Mouse (Mus musculus): ENCODE results near the gene Rsrp1. TPM values are rescaled to one million over a fixed set of nuclear protein-coding genes. Genes with fewer than 3 reads are reported as not detected.
A peak's percentile ranks its signal among the peaks of the same experiment; 100 is the strongest.

Rsrp1 gene
- polyA plus RNA-seq, 1 experiment from 2014 or later = 512 TPM

DNA sequence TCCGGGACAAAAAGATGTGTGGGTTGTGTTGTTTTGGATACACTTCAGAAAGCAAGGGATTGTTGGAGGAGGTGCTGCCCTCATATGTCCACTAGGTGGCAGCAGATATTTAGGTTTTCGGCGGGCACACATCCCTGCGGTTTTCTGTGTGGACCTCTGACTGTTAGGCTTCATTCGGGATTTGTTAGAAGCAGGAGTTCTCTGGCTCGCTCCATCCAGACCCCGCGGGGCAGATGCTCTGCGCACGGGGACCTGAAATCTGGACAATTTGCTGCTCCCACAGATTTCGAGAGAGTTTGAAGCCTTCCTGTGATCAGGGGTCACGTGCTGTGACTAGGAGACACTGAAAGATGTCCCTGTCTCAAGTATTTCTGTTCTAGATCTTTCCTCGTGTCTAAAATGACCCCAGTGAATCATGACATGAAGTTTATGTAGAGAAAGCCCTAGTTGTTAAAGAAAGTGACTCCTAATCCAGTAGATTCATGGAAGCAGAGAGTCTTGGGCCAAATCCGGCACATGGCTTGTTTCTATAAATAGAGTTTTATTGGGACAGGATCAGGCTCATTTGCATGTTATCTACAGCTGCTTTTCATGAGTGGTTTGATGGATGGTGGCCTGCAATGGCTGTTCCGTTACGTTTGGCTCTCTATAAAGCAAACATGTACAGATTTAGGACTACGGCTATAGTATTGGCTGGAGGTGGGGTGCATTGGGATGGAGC is 22.8 kb downstream of the Rsrp1 start:
- H3K9ac ChIP-seq = no peak overlapping the region

DNA sequence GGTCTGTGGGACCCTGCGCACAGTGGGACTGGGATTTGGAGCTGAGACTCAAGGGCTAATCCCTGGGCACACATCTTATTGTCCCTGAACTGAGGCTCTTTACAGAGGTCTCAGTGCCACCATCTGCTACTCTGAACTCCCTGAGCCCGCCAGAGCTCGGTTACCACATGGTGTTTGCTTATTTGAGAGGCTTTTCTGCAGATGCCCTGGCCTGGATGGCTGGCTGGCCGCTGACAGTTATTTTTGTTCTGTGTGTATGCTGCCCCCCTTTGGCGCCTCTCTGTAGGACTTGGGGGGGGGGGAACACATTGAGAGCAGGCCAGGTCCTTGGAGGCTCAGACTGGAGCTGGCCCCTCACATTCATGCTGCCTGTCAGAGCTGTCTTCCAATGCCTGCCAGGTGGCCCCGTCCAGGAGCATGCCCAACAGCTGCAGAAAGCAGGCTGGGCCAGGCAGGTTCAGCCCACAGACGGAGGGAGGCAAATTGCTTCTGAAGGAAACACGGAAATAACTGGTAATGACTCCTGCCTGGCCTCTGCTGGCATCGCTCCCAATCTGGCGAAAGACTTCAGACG is 27.2 kb downstream of the Rsrp1 start:
- H3K27ac ChIP-seq = peak overlapping the region; percentile 44; the same call in 1 of the 2 replicates
- H3K4me1 ChIP-seq = peaks cover 28% of the 10 kb centered on the region
- no peak overlapping the region for H3K9ac ChIP-seq
- H3K9me3 ChIP-seq = no peaks in the 10 kb centered on the region
- 15% methylated on average over 11 of the region's 11 CpGs for WGBS
- H3K4me2 ChIP-seq = 0 out of 2 replicates have a peak overlapping the region, but pooled peaks have one; percentile 11
- H3K4me3 ChIP-seq = no peak overlapping the region
- H3K27me3 ChIP-seq = peaks cover 22% of the 10 kb centered on the region
- no peaks in the 10 kb centered on the region for H3K36me3 ChIP-seq
- peak; percentile 73 for ATAC-seq (ENCODE audit: insufficient number of reproducible peaks, insufficient read depth, low FRiP score, low TSS enrichment, low read depth)

More for the DNA sequence above, 22.8 kb downstream of the Rsrp1 start:
- Histone ChIP-seq H3K4me1 (peaks cover 30% of the 10 kb centered on the region), H3K4me2 (peak overlapping the region; percentile 55), H3K9me3 (no peaks in the 10 kb centered on the region), H3K27ac (no peak overlapping the region), H3K4me3 (peak overlapping the region; percentile 22), H3K27me3 (peaks cover 31% of the 10 kb centered on the region), H3K36me3 (no peaks in the 10 kb centered on the region)
- ATAC-seq (ENCODE audit: insufficient number of reproducible peaks, insufficient read depth, low FRiP score, low TSS enrichment, low read depth) = no peak
- 13% methylated on average over 17 of the region's 17 CpGs for WGBS

- H3K9me3 ChIP-seq = no peaks in the 10 kb centered on the region
- H3K4me1 ChIP-seq = peaks cover 19% of the 10 kb centered on the region
- WGBS = 26% methylated on average over 15 of the region's 15 CpGs
- H3K4me2 ChIP-seq = no peak overlapping the region
- ATAC-seq (ENCODE audit: insufficient number of reproducible peaks, insufficient read depth, low FRiP score, low TSS enrichment, low read depth) = no peak
- H3K36me3 ChIP-seq = no peaks in the 10 kb centered on the region
- no peak overlapping the region for H3K27ac ChIP-seq
- H3K4me3 ChIP-seq = no peak overlapping the region
- peaks cover 28% of the 10 kb centered on the region for H3K27me3 ChIP-seq
- H3K9ac ChIP-seq = no peak overlapping the region
These were observed 31.1 kb downstream of the Rsrp1 start for GRCm38 (mm10) chr4:134954461-134954860.

GRCm38 (mm10) chr4:134955196-134955595 is 31.8 kb downstream of the Rsrp1 start:
- no peak overlapping the region for H3K4me3 ChIP-seq
- H3K36me3 ChIP-seq = no peaks in the 10 kb centered on the region
- no peaks in the 10 kb centered on the region for H3K9me3 ChIP-seq
- peaks cover 28% of the 10 kb centered on the region for H3K27me3 ChIP-seq
- no peak overlapping the region for H3K4me2 ChIP-seq
- ATAC-seq (ENCODE audit: insufficient number of reproducible peaks, insufficient read depth, low FRiP score, low TSS enrichment, low read depth) = no peak
- WGBS = 79% methylated on average over 2 of the region's 2 CpGs
- H3K4me1 ChIP-seq = peaks cover 19% of the 10 kb centered on the region
- H3K27ac ChIP-seq = no peak overlapping the region
- H3K9ac ChIP-seq = no peak overlapping the region

- H3K4me1 ChIP-seq = peaks cover 12% of the 10 kb centered on the region
- no peak overlapping the region for H3K4me3 ChIP-seq
- no peak overlapping the region for H3K4me2 ChIP-seq
- no peaks in the 10 kb centered on the region for H3K9me3 ChIP-seq
- WGBS = 72% methylated on average over 3 of the region's 3 CpGs
- no peaks in the 10 kb centered on the region for H3K36me3 ChIP-seq
- H3K9ac ChIP-seq = no peak overlapping the region
- no peak for ATAC-seq (ENCODE audit: insufficient number of reproducible peaks, insufficient read depth, low FRiP score, low TSS enrichment, low read depth)
- no peak overlapping the region for H3K27ac ChIP-seq
- peaks cover 28% of the 10 kb centered on the region for H3K27me3 ChIP-seq
These were observed 32.5 kb downstream of the Rsrp1 start for GRCm38 (mm10) chr4:134955845-134956244.

GRCm38 (mm10) chr4:134956328-134956727 is 32.9 kb downstream of the Rsrp1 start:
- Histone ChIP-seq H3K4me2 (no peak overlapping the region), H3K9me3 (no peaks in the 10 kb centered on the region), H3K27ac (no peak overlapping the region), H3K4me3 (no peak overlapping the region), H3K36me3 (no peaks in the 10 kb centered on the region), H3K9ac (no peak overlapping the region), H3K4me1 (peaks cover 12% of the 10 kb centered on the region), H3K27me3 (peaks cover 28% of the 10 kb centered on the region)
- no peak for ATAC-seq (ENCODE audit: insufficient number of reproducible peaks, insufficient read depth, low FRiP score, low TSS enrichment, low read depth)
- WGBS = 23% methylated on average over 3 of the region's 3 CpGs

- H3K9ac ChIP-seq = no peak overlapping the region
- WGBS = 26% methylated on average over 19 of the region's 19 CpGs
These were observed 39.8 kb downstream of the Rsrp1 start for GRCm38 (mm10) chr4:134963021-134963776.

DNA sequence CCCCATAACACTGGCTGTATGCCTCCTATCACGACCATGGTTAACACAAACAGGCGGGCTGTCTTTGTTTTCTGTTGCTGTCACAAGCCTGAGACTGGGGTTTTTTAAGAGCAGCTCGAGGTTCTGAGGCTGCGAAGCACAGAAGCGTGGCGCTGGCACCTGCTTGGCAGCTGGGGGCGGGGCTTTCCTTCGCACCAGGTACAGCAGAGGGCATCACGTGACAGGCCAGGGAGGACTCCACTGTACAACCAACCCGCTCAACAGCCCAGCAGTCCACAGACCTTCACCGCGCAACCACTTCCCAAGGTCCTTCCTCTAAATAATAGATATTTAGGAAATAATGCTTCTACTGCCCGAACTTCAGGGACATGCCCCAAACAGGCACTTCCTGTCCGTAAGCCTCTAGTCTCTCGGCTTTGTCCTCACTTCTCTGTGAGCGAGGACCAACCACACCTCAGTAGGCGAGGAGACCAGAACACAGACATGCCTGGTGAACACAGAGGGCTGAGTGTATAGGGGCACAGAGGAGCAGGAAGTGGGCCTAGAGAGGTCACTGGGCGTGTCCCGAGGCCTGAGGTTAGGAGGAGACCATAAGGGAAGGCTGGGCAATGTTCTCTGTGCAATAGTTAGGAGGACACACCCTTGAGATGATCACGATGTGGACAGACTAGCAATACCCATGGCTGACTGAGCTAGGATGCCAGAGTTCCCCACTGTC is 44.7 kb downstream of the Rsrp1 start:
- Histone ChIP-seq H3K27me3 (no peaks in the 10 kb centered on the region), H3K27ac (no peak overlapping the region), H3K4me1 (0 out of 2 replicates have a peak, but pooled peaks cover 8% of the 10 kb centered on the region), H3K4me2 (no peak overlapping the region), H3K4me3 (no peak overlapping the region), H3K9ac (no peak overlapping the region), H3K9me3 (no peaks in the 10 kb centered on the region), H3K36me3 (no peaks in the 10 kb centered on the region)
- 77% methylated on average over 20 of the region's 20 CpGs for WGBS
- peak; percentile 39; the same call in 1 of the 2 replicates for ATAC-seq (ENCODE audit: insufficient number of reproducible peaks, insufficient read depth, low FRiP score, low TSS enrichment, low read depth)

More at GRCm38 (mm10) chr4:134963021-134963776, 39.8 kb downstream of the Rsrp1 start:
- H3K9me3 ChIP-seq = no peaks in the 10 kb centered on the region
- H3K4me3 ChIP-seq = no peak overlapping the region; the same call in 1 of the 2 replicates
- H3K27me3 ChIP-seq = peaks cover 7% of the 10 kb centered on the region; the same call in 1 of the 2 replicates
- peak; percentile 20; the same call in 1 of the 2 replicates for ATAC-seq (ENCODE audit: insufficient number of reproducible peaks, insufficient read depth, low FRiP score, low TSS enrichment, low read depth)
- H3K27ac ChIP-seq = no peak overlapping the region
- H3K4me2 ChIP-seq = peak overlapping the region; percentile 43
- H3K4me1 ChIP-seq = 0 out of 2 replicates have a peak, but pooled peaks cover under 1% of the 10 kb centered on the region
- H3K36me3 ChIP-seq = no peaks in the 10 kb centered on the region

DNA sequence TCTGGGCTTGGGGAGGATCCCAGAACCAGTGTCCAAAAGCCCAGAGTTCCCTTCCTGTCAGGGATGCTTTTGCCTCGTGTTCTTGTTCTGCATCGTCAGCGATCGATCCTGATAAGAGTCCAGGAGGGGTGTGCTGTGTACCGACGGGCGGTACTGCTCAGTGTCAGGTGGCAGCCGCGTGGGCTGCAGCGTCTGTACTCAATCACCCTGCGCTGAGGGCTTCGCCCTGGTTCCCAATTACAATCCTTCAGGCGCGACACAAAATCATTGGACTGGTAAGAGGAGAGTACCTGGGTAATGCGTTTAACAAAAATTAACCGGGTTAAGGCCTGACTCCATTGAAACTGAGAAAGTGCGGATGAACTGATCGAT is 45.2 kb downstream of the Rsrp1 start:
- Histone ChIP-seq H3K4me3 (no peak overlapping the region), H3K27me3 (no peaks in the 10 kb centered on the region), H3K36me3 (no peaks in the 10 kb centered on the region), H3K4me2 (no peak overlapping the region), H3K4me1 (0 out of 2 replicates have a peak, but pooled peaks cover 8% of the 10 kb centered on the region), H3K9me3 (no peaks in the 10 kb centered on the region; the same call in 1 of the 2 replicates), H3K27ac (no peak overlapping the region), H3K9ac (no peak overlapping the region)
- 0 out of 2 replicates have a peak, but pooled peaks have one; percentile 21 for ATAC-seq (ENCODE audit: insufficient number of reproducible peaks, insufficient read depth, low FRiP score, low TSS enrichment, low read depth)
- WGBS = 64% methylated on average over 18 of the region's 18 CpGs

GRCm38 (mm10) chr4:134975261-134975928 is 52.0 kb downstream of the Rsrp1 start:
- H3K4me3 ChIP-seq = no peak overlapping the region
- H3K27me3 ChIP-seq = no peaks in the 10 kb centered on the region
- peak overlapping the region; percentile 40 for H3K4me2 ChIP-seq
- peak overlapping the region; percentile 78 for H3K27ac ChIP-seq
- no peaks in the 10 kb centered on the region; the same call in 1 of the 2 replicates for H3K9me3 ChIP-seq
- H3K4me1 ChIP-seq = peaks cover 17% of the 10 kb centered on the region
- ATAC-seq (ENCODE audit: insufficient number of reproducible peaks, insufficient read depth, low FRiP score, low TSS enrichment, low read depth) = peak; percentile 81
- WGBS = 18% methylated on average over 14 of the region's 14 CpGs
- H3K36me3 ChIP-seq = no peaks in the 10 kb centered on the region
- H3K9ac ChIP-seq = peak overlapping the region; percentile 54; the same call in 1 of the 2 replicates

Measured in embryonic facial prominence, embryonic 13.5 days (tissue).